Mouse (Mus musculus) liver, postnatal 0 days (tissue): ENCODE data around the gene Klf3.

Source experiments
- CTCF ChIP-seq: sonication (generic); IDR thresholded peaks from 2 replicates; pipeline ENCODE4 v1.5.1; 2016; ENCODE audit warnings: antibody characterized with exemption, low read depth
- EP300 ChIP-seq: IDR thresholded peaks from 2 replicates; pipeline ENCODE4 v1.6.1; 2016; ENCODE audit warnings: antibody characterized with exemption, low read depth, mild to moderate bottlenecking

DNA sequence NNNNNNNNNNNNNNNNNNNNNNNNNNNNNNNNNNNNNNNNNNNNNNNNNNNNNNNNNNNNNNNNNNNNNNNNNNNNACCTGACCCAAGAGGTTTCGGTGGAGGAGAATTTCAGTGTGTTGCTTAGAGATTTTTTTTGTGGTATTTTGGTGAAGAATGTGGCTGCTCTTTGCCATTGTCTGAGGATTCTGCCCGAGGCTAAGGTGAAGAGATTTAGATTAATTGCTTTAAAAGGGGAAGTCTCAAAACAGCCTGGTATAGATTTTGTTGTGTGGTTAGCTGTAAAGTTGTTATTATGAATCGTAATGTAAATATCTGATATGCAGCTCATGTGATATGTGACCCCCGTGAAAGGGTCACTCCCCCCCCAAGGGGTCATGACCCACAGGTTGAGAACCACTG lies 5.0 kb upstream of the Klf3 start:
- no peak for TF ChIP-seq CTCF
- no peak for TF ChIP-seq EP300
